Mouse (Mus musculus) limb, embryonic 14.5 days (tissue): ENCODE measurements around the gene Pmepa1. TPM values are rescaled to one million over a fixed set of nuclear protein-coding genes. Genes with fewer than 3 reads are reported as not detected.
A peak's percentile ranks its signal among the peaks of the same experiment; 100 is the strongest.

Source experiments
- ATAC-seq: fragments of 200-750 bp; cut with Nextera tagmentation; 2 replicates; pipeline ENCODE4 v1.8.0; 2017; ENCODE audit warnings: low read depth, moderate number of reproducible peaks, moderate TSS enrichment; ENCODE audit not compliant: low FRiP score
- DNase-seq: peaks from one replicate; pipeline ENCODE4 v3.0.0-alpha.2; 2015; ENCODE audit warnings: low spot score
- H3K27ac ChIP-seq: fragments of 300-500 bp; sonication (generic); replicated peaks from 2 replicates; pipeline ENCODE4 v1.5.1; 2014; ENCODE audit warnings: low read depth, mild to moderate bottlenecking, low read length, moderate library complexity, mixed read lengths
- H3K27me3 ChIP-seq: fragments of 300-500 bp; sonication (generic); 2 replicates; pipeline ENCODE4 v1.6.1; 2014; ENCODE audit warnings: low read length, mixed read lengths; ENCODE audit not compliant: control insufficient read depth, insufficient read depth
- H3K36me3 ChIP-seq: fragments of 300-500 bp; sonication (generic); 2 replicates; pipeline ENCODE4 v1.6.1; 2014; ENCODE audit warnings: mild to moderate bottlenecking, low read length, moderate library complexity, mixed read lengths; ENCODE audit not compliant: control insufficient read depth, insufficient read depth
- H3K4me1 ChIP-seq: fragments of 300-500 bp; sonication (generic); 2 replicates; pipeline ENCODE4 v1.6.1; 2014; ENCODE audit warnings: antibody characterized with exemption, low read length, mixed read lengths; ENCODE audit not compliant: control insufficient read depth, insufficient read depth
- H3K4me2 ChIP-seq: fragments of 300-500 bp; sonication (generic); replicated peaks from 2 replicates; pipeline ENCODE4 v1.6.1; 2014; ENCODE audit warnings: low read depth, mild to moderate bottlenecking, low read length, moderate library complexity; ENCODE audit not compliant: severe bottlenecking
- H3K4me3 ChIP-seq: fragments of 300-500 bp; sonication (generic); replicated peaks from 2 replicates; pipeline ENCODE4 v1.5.1; 2014; ENCODE audit warnings: low read length
- H3K9ac ChIP-seq: fragments of 300-500 bp; sonication (generic); 2 replicates; pipeline ENCODE4 v1.6.1; 2014; ENCODE audit warnings: mild to moderate bottlenecking, low read depth, low read length, moderate library complexity; ENCODE audit not compliant: severe bottlenecking
- H3K9me3 ChIP-seq: fragments of 300-500 bp; sonication (generic); 2 replicates; pipeline ENCODE4 v1.6.1; 2016; ENCODE audit warnings: low read length; ENCODE audit not compliant: control insufficient read depth
- POLR2A ChIP-seq: fragments of 200-500 bp; IDR thresholded peaks from 2 replicates; pipeline ENCODE4 v1.8.0; 2012; ENCODE audit warnings: inconsistent platforms, mild to moderate bottlenecking, moderate library complexity, borderline replicate concordance; ENCODE audit not compliant: insufficient read depth, insufficient read length; ENCODE audit errors: extremely low read depth
- WGBS: fragments of 180-500 bp; shearing (Covaris S2); extraction: QIAGEN DNeasy Blood & Tissue Kit; methylation state at CpG from one replicate; pipeline ENCODE4 v1.1.7; 2014; 5-methylcytosine and 5-hydroxymethylcytosine counted together
- polyA plus RNA-seq, 2 experiments: library from polyadenylated mRNA; depleted of rRNA in 1 of 2; stranded (reverse) in 1 of 2; unstranded in 1 of 2; fragments of >200 nt; fragmentation: Nextera tagmentation in 1 of 2; extraction: Ambion mirVana in 1 of 2; gene quantifications; 2 replicates each; pipeline versions ENCODE4 v1.2.1 to v1.2.3; 2012 to 2014

Pmepa1 gene
- polyA plus RNA-seq, 2 experiments = 10.2 to 41.0 TPM

DNA sequence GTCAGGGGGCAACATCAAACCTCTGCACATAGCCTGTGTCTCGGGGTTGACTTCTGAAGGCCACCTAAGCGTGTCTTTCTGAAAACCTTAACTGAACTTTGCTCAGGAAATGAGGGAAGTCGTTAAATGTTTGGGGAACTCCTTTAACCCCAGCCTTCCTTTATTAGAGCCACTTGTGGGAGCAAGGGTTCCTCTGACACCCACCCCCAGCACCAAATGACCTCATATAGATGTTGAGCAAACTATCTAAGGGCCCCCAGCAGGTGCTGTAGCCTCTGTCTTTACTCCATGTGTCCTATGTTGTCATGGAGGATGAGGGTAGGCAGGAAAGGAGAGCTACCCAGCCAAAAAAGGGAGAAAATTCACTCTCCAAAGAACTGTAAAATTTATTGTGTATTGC, 52.2 kb downstream of the Pmepa1 start:
- peaks cover 18% of the 10 kb centered on the region for H3K4me1 ChIP-seq
- H3K4me2 ChIP-seq = no peak overlapping the region
- no peak overlapping the region for H3K27ac ChIP-seq
- H3K4me3 ChIP-seq = no peak overlapping the region
- H3K9ac ChIP-seq = no peak overlapping the region
- no peak for ATAC-seq
- TF ChIP-seq POLR2A = no peak
- 15% methylated on average over 3 of the region's 3 CpGs for WGBS
- H3K36me3 ChIP-seq = peaks cover 35% of the 10 kb centered on the region
- no peaks in the 10 kb centered on the region for H3K9me3 ChIP-seq
- H3K27me3 ChIP-seq = no peaks in the 10 kb centered on the region
- no peak for DNase-seq

DNA sequence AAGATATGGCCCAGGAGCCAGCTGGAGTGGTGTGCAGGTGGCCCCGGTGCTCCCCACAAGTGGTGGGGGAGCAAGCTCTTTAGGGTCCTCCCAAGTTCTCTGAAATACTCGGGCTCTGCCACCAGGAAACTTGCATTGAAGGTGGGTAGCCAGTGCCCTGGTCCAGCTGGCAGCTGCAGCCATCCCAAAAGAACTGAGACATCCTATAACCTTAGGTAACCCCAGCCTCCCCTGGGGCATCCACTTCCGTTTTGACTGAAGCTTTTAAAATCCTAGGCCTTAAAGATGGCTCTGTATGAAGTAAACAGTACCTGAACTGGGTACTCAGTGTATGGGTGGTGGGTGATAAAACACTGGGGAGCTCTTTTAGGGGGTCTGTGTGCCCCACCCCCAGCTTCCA, 52.8 kb downstream of the Pmepa1 start:
- H3K9ac ChIP-seq = no peak overlapping the region
- DNase-seq (no peak), ATAC-seq (no peak)
- H3K4me1 ChIP-seq = peaks cover 21% of the 10 kb centered on the region
- no peak overlapping the region for H3K4me3 ChIP-seq
- H3K9me3 ChIP-seq = no peaks in the 10 kb centered on the region
- H3K27ac ChIP-seq = no peak overlapping the region
- H3K27me3 ChIP-seq = no peaks in the 10 kb centered on the region
- TF ChIP-seq POLR2A = no peak
- H3K4me2 ChIP-seq = no peak overlapping the region
- H3K36me3 ChIP-seq = peaks cover 29% of the 10 kb centered on the region
- WGBS = 51% methylated on average over 3 of the region's 3 CpGs

DNA sequence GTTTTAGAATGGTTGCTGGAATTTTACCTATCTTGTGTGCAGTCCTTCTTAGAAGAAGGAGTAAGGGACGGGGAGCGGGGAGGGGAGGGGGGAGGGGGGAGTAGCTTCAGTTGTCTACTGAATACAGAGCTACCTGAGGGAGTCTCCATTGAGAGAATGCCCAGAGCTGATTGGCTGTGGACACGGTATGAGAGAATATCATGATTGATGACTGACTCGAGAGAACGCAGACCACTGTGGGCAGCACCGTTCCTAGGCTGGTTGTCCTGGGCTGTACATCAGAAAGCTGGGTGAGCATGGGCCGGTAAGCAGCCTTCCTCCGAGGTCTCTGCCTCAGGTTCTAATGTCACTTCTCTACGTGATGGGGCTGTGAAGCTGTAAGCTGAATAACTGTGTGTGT, 55.6 kb downstream of the Pmepa1 start:
- DNase-seq (no peak), ATAC-seq (no peak)
- H3K9ac ChIP-seq = no peak overlapping the region
- H3K27ac ChIP-seq = no peak overlapping the region
- H3K4me2 ChIP-seq = no peak overlapping the region
- WGBS = 96% methylated on average over 9 of the region's 9 CpGs
- peaks cover 5% of the 10 kb centered on the region for H3K36me3 ChIP-seq
- H3K9me3 ChIP-seq = no peaks in the 10 kb centered on the region
- no peaks in the 10 kb centered on the region for H3K27me3 ChIP-seq
- H3K4me1 ChIP-seq = peaks cover 21% of the 10 kb centered on the region
- no peak for TF ChIP-seq POLR2A
- no peak overlapping the region for H3K4me3 ChIP-seq

DNA sequence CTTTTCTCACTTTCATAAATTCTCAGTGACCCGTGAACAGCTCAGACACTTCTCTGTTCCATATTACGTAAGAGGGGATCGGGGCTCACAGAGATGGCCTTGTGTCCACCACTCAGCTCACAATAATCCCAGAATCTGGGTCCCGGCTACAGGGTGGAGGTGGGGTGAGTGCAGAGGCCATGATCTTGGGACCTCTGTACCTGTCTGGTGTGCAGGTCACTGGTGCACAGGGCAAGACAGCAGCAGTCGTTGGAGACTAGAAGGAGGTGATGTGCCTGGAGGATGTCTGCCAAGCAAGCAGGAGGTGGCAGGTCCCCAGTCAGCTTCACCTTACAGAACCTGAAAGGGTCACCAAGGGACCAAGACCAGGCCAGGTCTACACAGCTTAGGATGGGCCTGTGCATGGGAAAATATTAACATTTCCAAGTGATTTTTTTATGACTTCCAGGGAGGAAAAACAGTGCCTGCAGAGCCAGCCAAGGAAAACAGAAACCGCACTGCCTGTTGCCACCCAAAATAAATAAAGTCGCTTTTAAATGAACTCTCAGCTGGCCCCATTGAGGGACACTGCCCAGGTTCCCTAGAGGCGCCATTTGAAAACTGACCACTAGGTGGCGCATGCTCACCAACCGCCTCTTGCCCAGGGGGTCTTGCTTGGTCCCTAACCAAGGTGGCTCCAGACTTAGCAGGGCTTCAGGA, 56.9 kb downstream of the Pmepa1 start:
- peak; percentile 48; the same call in 1 of the 2 replicates for ATAC-seq

DNA sequence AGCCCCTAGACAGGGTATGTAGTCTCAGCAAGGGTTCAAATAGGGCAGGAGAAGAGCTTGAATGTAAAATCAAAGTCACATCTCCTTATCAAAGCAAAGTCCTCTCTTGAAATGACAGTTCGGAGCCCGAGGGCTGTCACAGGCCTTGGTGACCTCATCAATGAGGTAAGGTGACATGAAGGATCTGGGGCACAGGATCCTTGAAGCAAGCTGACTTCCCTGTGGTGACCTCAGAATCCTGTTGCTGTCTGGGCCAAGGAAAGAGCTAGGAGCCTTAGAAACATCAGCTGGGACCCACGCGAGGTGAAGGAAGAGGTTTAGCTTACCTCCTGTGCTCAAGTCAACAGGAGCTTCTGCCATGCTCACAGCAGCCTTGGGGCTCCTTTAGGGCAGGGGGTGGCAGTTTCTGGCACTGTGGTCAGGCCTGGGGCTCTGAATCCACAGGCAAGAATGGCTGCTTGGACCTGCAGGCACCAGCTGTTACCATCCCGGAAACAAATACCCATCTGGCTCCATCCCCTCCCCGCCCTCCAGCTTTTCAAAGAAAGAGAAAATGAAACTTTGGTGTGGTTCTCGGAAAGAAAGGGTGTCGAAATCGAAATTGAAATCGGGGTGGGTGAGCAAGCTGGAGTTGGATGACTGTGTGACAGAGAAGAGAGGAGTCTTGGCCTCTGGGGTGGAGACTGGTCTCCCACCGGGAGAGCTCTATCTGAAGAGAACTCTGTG, 57.8 kb downstream of the Pmepa1 start, which contains the start of gene Zbp1:
Zbp1 (minus strand) TSS at position 508 of the 726 bp plus-strand sequence.
- Histone ChIP-seq H3K27me3 (no peaks in the 10 kb centered on the region), H3K4me1 (peaks cover 5% of the 10 kb centered on the region; the same call in 1 of the 2 replicates), H3K9me3 (no peaks in the 10 kb centered on the region), H3K36me3 (no peaks in the 10 kb centered on the region), H3K27ac (no peak within 1 kb of the TSS), H3K4me2 (no peak within 1 kb of the TSS), H3K9ac (no peak within 1 kb of the TSS), H3K4me3 (no peak within 1 kb of the TSS)
- no peak for TF ChIP-seq POLR2A
- no peak for DNase-seq
- 62% methylated on average over 11 of the region's 11 CpGs for WGBS
- no peak for ATAC-seq

More for the DNA sequence above, 56.9 kb downstream of the Pmepa1 start:
- 41% methylated on average over 10 of the region's 10 CpGs for WGBS
- Histone ChIP-seq H3K27ac (no peak overlapping the region), H3K9ac (no peak overlapping the region), H3K4me1 (peaks cover 13% of the 10 kb centered on the region), H3K4me3 (no peak overlapping the region), H3K4me2 (no peak overlapping the region), H3K27me3 (no peaks in the 10 kb centered on the region), H3K9me3 (no peaks in the 10 kb centered on the region), H3K36me3 (no peaks in the 10 kb centered on the region)
- DNase-seq = peak; percentile 56
- no peak for TF ChIP-seq POLR2A
